Mouse (Mus musculus): ENCODE measurements around the gene Psmd1. TPM values are rescaled to one million over a fixed set of nuclear protein-coding genes. Genes with fewer than 3 reads are reported as not detected.

Psmd1 gene
- polyA plus RNA-seq (2015; fragmentation: Nextera tagmentation; extraction: Ambion mirVana): 158 and 161 TPM in 2 replicates

GRCm38 (mm10) chr1:86064271-86064991 lies at the start of gene Psmd1:
Gene Psmd1 (plus strand): TSS chr1:86064387.

GRCm38 (mm10) chr1:86016516-86016915 lies 47.7 kb upstream of the Psmd1 start, which contains the start of gene Spata3:
Gene Spata3 (plus strand): TSS chr1:86016816.

GRCm38 (mm10) chr1:86045848-86046805 lies 18.1 kb upstream of the Psmd1 start, which contains the start of gene 2810459M11Rik:
Gene 2810459M11Rik (plus strand): TSS chr1:86045863.

GRCm38 (mm10) chr1:86111779-86112178 lies 47.6 kb downstream of the Psmd1 start, which contains the start of gene Htr2b:
Gene Htr2b (minus strand): TSS chr1:86111970.

GRCm38 (mm10) chr1:86133337-86133736 lies 69.2 kb downstream of the Psmd1 start, which contains the start of gene Gm21972:
Gene Gm21972 (plus strand): TSS chr1:86133637.

GRCm38 (mm10) chr1:86154133-86154823 lies 90.1 kb downstream of the Psmd1 start, which contains the start of gene Armc9:
Gene Armc9 (plus strand): TSS chr1:86154780.

Other genes with a start within 250 kb of the Psmd1 start
- 251 and 261 TPM in 2 replicates for gene Itm2c, start 170.1 kb upstream of the Psmd1 start, polyA plus RNA-seq (2015; fragmentation: Nextera tagmentation; extraction: Ambion mirVana)
- 11.5 and 14.3 TPM in 2 replicates for gene 4933407L21Rik, start 135.9 kb upstream of the Psmd1 start, polyA plus RNA-seq (2015; fragmentation: Nextera tagmentation; extraction: Ambion mirVana)
- gene Gpr55, start 103.4 kb upstream of the Psmd1 start, polyA plus RNA-seq (2015; fragmentation: Nextera tagmentation; extraction: Ambion mirVana): 0.08 and 0.15 TPM in 2 replicates
- 1.5 and 1.7 TPM in 2 replicates for gene Spata3, start 47.6 kb upstream of the Psmd1 start, polyA plus RNA-seq (2015; fragmentation: Nextera tagmentation; extraction: Ambion mirVana)
- gene 2810459M11Rik, start 18.5 kb upstream of the Psmd1 start, polyA plus RNA-seq (2015; fragmentation: Nextera tagmentation; extraction: Ambion mirVana): 10.6 and 12.2 TPM in 2 replicates
- gene Htr2b, start 47.6 kb downstream of the Psmd1 start, polyA plus RNA-seq (2015; fragmentation: Nextera tagmentation; extraction: Ambion mirVana): 0.21 and 0.32 TPM in 2 replicates
- gene Gm21972, start 69.2 kb downstream of the Psmd1 start, polyA plus RNA-seq (2015; fragmentation: Nextera tagmentation; extraction: Ambion mirVana): 0.31 and 0.71 TPM in 2 replicates
- 31.6 and 33.0 TPM in 2 replicates for gene Armc9, start 90.4 kb downstream of the Psmd1 start, polyA plus RNA-seq (2015; fragmentation: Nextera tagmentation; extraction: Ambion mirVana)
- gene B3gnt7, start 238.4 kb downstream of the Psmd1 start, polyA plus RNA-seq (2015; fragmentation: Nextera tagmentation; extraction: Ambion mirVana): 8.4 and 8.9 TPM in 2 replicates

Measured in neural tube, postnatal 0 days (tissue).